Mouse (Mus musculus) limb, embryonic 14.5 days (tissue): Measurements from ENCODE around the gene Dnajb3. TPM values are rescaled to one million over a fixed set of nuclear protein-coding genes. Genes with fewer than 3 reads are reported as not detected.
A peak's percentile ranks its signal among the peaks of the same experiment; 100 is the strongest.

Source experiments
- ATAC-seq: fragments of 200-750 bp; cut with Nextera tagmentation; 2 replicates; pipeline ENCODE4 v1.8.0; 2017; ENCODE audit warnings: low read depth, moderate number of reproducible peaks, moderate TSS enrichment; ENCODE audit not compliant: low FRiP score
- DNase-seq: peaks from one replicate; pipeline ENCODE4 v3.0.0-alpha.2; 2015; ENCODE audit warnings: low spot score
- H3K27ac ChIP-seq: fragments of 300-500 bp; sonication (generic); replicated peaks from 2 replicates; pipeline ENCODE4 v1.5.1; 2014; ENCODE audit warnings: low read depth, mild to moderate bottlenecking, low read length, moderate library complexity, mixed read lengths
- H3K27me3 ChIP-seq: fragments of 300-500 bp; sonication (generic); 2 replicates; pipeline ENCODE4 v1.6.1; 2014; ENCODE audit warnings: low read length, mixed read lengths; ENCODE audit not compliant: control insufficient read depth, insufficient read depth
- H3K36me3 ChIP-seq: fragments of 300-500 bp; sonication (generic); 2 replicates; pipeline ENCODE4 v1.6.1; 2014; ENCODE audit warnings: mild to moderate bottlenecking, low read length, moderate library complexity, mixed read lengths; ENCODE audit not compliant: control insufficient read depth, insufficient read depth
- H3K4me1 ChIP-seq: fragments of 300-500 bp; sonication (generic); 2 replicates; pipeline ENCODE4 v1.6.1; 2014; ENCODE audit warnings: antibody characterized with exemption, low read length, mixed read lengths; ENCODE audit not compliant: control insufficient read depth, insufficient read depth
- H3K4me2 ChIP-seq: fragments of 300-500 bp; sonication (generic); replicated peaks from 2 replicates; pipeline ENCODE4 v1.6.1; 2014; ENCODE audit warnings: low read depth, mild to moderate bottlenecking, low read length, moderate library complexity; ENCODE audit not compliant: severe bottlenecking
- H3K4me3 ChIP-seq: fragments of 300-500 bp; sonication (generic); replicated peaks from 2 replicates; pipeline ENCODE4 v1.5.1; 2014; ENCODE audit warnings: low read length
- H3K9ac ChIP-seq: fragments of 300-500 bp; sonication (generic); 2 replicates; pipeline ENCODE4 v1.6.1; 2014; ENCODE audit warnings: mild to moderate bottlenecking, low read depth, low read length, moderate library complexity; ENCODE audit not compliant: severe bottlenecking
- H3K9me3 ChIP-seq: fragments of 300-500 bp; sonication (generic); 2 replicates; pipeline ENCODE4 v1.6.1; 2016; ENCODE audit warnings: low read length; ENCODE audit not compliant: control insufficient read depth
- POLR2A ChIP-seq: fragments of 200-500 bp; IDR thresholded peaks from 2 replicates; pipeline ENCODE4 v1.8.0; 2012; ENCODE audit warnings: inconsistent platforms, mild to moderate bottlenecking, moderate library complexity, borderline replicate concordance; ENCODE audit not compliant: insufficient read depth, insufficient read length; ENCODE audit errors: extremely low read depth
- WGBS: fragments of 180-500 bp; shearing (Covaris S2); extraction: QIAGEN DNeasy Blood & Tissue Kit; methylation state at CpG from one replicate; pipeline ENCODE4 v1.1.7; 2014; 5-methylcytosine and 5-hydroxymethylcytosine counted together
- polyA plus RNA-seq, 2 experiments: library from polyadenylated mRNA; depleted of rRNA in 1 of 2; stranded (reverse) in 1 of 2; unstranded in 1 of 2; fragments of >200 nt; fragmentation: Nextera tagmentation in 1 of 2; extraction: Ambion mirVana in 1 of 2; gene quantifications; 2 replicates each; pipeline versions ENCODE4 v1.2.1 to v1.2.3; 2012 to 2014

Dnajb3 gene
- polyA plus RNA-seq, 2 experiments, result 9.1 to 10.5 TPM

DNA sequence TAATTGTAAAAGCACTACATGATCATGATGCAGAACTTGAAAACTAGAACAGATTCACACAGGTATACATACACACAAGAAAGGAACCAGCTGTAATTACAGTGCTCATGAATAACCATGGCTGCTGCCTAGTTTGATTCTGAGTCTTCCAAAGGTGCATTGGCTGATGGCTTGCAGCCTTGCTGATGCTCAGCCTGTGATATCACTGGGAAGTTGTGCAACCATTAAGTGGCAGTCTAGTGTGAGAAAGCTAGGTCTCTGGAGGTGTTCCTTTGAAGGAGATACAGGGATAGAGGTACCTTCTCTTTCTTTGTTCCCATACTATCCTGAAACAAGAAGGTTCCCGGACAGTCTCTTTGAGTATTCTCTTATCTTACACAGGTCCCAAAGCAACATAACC, 13.5 kb upstream of the Dnajb3 start:
- H3K4me1 ChIP-seq, result no peaks in the 10 kb centered on the region
- H3K9ac ChIP-seq, result no peak overlapping the region
- H3K27ac ChIP-seq, result no peak overlapping the region
- peak; percentile 12 for DNase-seq
- ATAC-seq, result no peak
- no peak overlapping the region for H3K4me3 ChIP-seq
- H3K36me3 ChIP-seq, result no peaks in the 10 kb centered on the region
- peaks cover 37% of the 10 kb centered on the region for H3K9me3 ChIP-seq
- 19% methylated on average over 1 of the region's 1 CpGs for WGBS
- H3K27me3 ChIP-seq, result no peaks in the 10 kb centered on the region
- H3K4me2 ChIP-seq, result no peak overlapping the region
- TF ChIP-seq POLR2A, result no peak

- ATAC-seq (no peak), DNase-seq (peak; percentile 7)
- Histone ChIP-seq H3K4me3 (no peak overlapping the region), H3K27ac (no peak overlapping the region), H3K9ac (no peak overlapping the region), H3K4me2 (no peak overlapping the region), H3K4me1 (no peaks in the 10 kb centered on the region), H3K36me3 (no peaks in the 10 kb centered on the region), H3K27me3 (no peaks in the 10 kb centered on the region), H3K9me3 (peaks cover 41% of the 10 kb centered on the region)
- no peak for TF ChIP-seq POLR2A
- 49% methylated on average over 4 of the region's 4 CpGs for WGBS
These were observed 13.0 kb upstream of the Dnajb3 start for GRCm38 (mm10) chr1:88218591-88218990.

- Histone ChIP-seq H3K27ac (no peak overlapping the region), H3K9me3 (peaks cover 47% of the 10 kb centered on the region), H3K36me3 (no peaks in the 10 kb centered on the region), H3K4me1 (no peaks in the 10 kb centered on the region), H3K27me3 (no peaks in the 10 kb centered on the region), H3K9ac (no peak overlapping the region), H3K4me3 (no peak overlapping the region), H3K4me2 (no peak overlapping the region)
- 73% methylated on average over 9 of the region's 9 CpGs for WGBS
- DNase-seq (peak; percentile 11), ATAC-seq (no peak)
- no peak for TF ChIP-seq POLR2A
These were observed 12.5 kb upstream of the Dnajb3 start for GRCm38 (mm10) chr1:88218051-88218450.

- no peak overlapping the region for H3K9ac ChIP-seq
- TF ChIP-seq POLR2A, result no peak
- H3K27me3 ChIP-seq, result no peaks in the 10 kb centered on the region
- no peaks in the 10 kb centered on the region for H3K4me1 ChIP-seq
- peaks cover 52% of the 10 kb centered on the region for H3K9me3 ChIP-seq
- no peaks in the 10 kb centered on the region for H3K36me3 ChIP-seq
- peak; percentile 5 for DNase-seq
- no peak overlapping the region for H3K4me3 ChIP-seq
- no peak overlapping the region for H3K27ac ChIP-seq
- no peak overlapping the region for H3K4me2 ChIP-seq
- ATAC-seq, result no peak
- 39% methylated on average over 3 of the region's 3 CpGs for WGBS
These were observed 12.0 kb upstream of the Dnajb3 start for GRCm38 (mm10) chr1:88217576-88217975.

DNA sequence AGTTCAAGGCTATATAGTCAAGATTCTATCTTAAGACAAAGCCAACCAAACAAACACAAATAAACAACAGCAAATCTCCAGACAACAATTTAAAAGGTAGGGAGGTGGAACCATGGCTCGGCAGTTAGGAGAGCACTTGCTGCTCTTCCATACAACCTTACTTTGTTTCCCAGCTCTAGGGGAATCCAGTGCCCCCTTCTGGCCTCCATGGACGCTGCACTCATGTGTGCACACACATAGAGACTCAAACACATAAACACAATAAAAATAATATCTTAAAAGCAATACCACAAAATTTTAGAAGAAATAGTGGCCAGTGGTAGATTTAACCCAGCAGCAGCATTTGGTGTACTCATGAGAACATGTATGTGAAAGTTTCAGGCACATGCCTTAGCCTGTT, 11.6 kb upstream of the Dnajb3 start:
- no peak for TF ChIP-seq POLR2A
- 59% methylated on average over 2 of the region's 2 CpGs for WGBS
- H3K27me3 ChIP-seq, result no peaks in the 10 kb centered on the region
- no peaks in the 10 kb centered on the region for H3K4me1 ChIP-seq
- no peak overlapping the region for H3K27ac ChIP-seq
- H3K4me3 ChIP-seq, result no peak overlapping the region
- no peak for ATAC-seq
- no peak overlapping the region for H3K4me2 ChIP-seq
- H3K9me3 ChIP-seq, result peaks cover 54% of the 10 kb centered on the region
- no peak for DNase-seq
- no peaks in the 10 kb centered on the region for H3K36me3 ChIP-seq
- H3K9ac ChIP-seq, result no peak overlapping the region

GRCm38 (mm10) chr1:88216551-88216950, 11.0 kb upstream of the Dnajb3 start:
- Histone ChIP-seq H3K4me1 (no peaks in the 10 kb centered on the region), H3K27ac (no peak overlapping the region), H3K4me2 (no peak overlapping the region), H3K9ac (no peak overlapping the region), H3K36me3 (no peaks in the 10 kb centered on the region), H3K27me3 (no peaks in the 10 kb centered on the region), H3K9me3 (peaks cover 58% of the 10 kb centered on the region), H3K4me3 (no peak overlapping the region)
- 55% methylated on average over 2 of the region's 2 CpGs for WGBS
- DNase-seq (no peak), ATAC-seq (no peak)
- TF ChIP-seq POLR2A, result no peak
